In genomic region chr16:87661024-87661471, GRCm38 (mm10) we compare ENCODE assay signal across 9 mouse cellular contexts. TPM values are rescaled to one million over a fixed set of nuclear protein-coding genes. Genes with fewer than 3 reads are reported as not detected.
A peak's percentile ranks its signal among the peaks of the same experiment; 100 is the strongest.
DNase-seq lines count a peak whose midpoint lies in the region; ATAC-seq and TF ChIP-seq lines count a peak whose summit lies in the region.
"Had no signal": no experiment of that assay in that cellular context is flagged by ENCODE, and none has a peak within 500 bp of the region (broad histone marks: within the 10 kb centered on the region; RNA-seq: fewer than 3 reads in every experiment).

No protein-coding gene starts in this region.

- no peaks in the 10 kb centered on the region for H3K36me3 ChIP-seq in CH12.LX (replicated peaks in 1 of 2; ENCODE audit: control insufficient read depth in 1 of 2, insufficient read depth in 1 of 2, low read length in 1 of 2)
- no peaks in the 10 kb centered on the region for H3K36me3 ChIP-seq in heart, embryonic 14.5 days (ENCODE audit: control insufficient read depth, insufficient read depth, low read length)
- H3K36me3 ChIP-seq: embryonic facial prominence, embryonic 12.5 days had no signal

- TF ChIP-seq POLR2A in CH12.LX (IDR thresholded peaks at IDR 0.05; ENCODE audit: low read depth, low read length) = no peak

- H3K9me3 ChIP-seq in CH12.LX (replicated peaks; ENCODE audit: low read length) = no peaks in the 10 kb centered on the region
- no peaks in the 10 kb centered on the region for H3K9me3 ChIP-seq in heart, embryonic 14.5 days (ENCODE audit: control insufficient read depth, low read length)
- H3K9me3 ChIP-seq: embryonic facial prominence, embryonic 12.5 days had no signal

- in situ Hi-C loops in CH12.LX (cut with MboI; ENCODE audit: low pct_ligation_motif_present, low pct_unique_long_range_greater_than_20kb, low sequenced_read_pairs) = no loop called here

- peak; percentile 75 for ATAC-seq in heart, embryonic 14.5 days (ENCODE audit: insufficient number of reproducible peaks, insufficient read depth, low FRiP score, low read depth)
- peak; percentile 68 for ATAC-seq in megakaryocyte progenitor cell, adult 5-6 weeks (replicated peaks; ENCODE audit: poor library complexity)
- no peak for ATAC-seq in erythroid progenitor cell, adult 5-6 weeks (replicated peaks; ENCODE audit: low FRiP score, poor library complexity, severe bottlenecking)

- H3K9ac ChIP-seq in CH12.LX (ENCODE audit: insufficient read depth, low read depth) = peak overlapping the region; percentile 42
- no peak overlapping the region for H3K9ac ChIP-seq in heart, embryonic 14.5 days (ENCODE audit: low read length)
- H3K9ac ChIP-seq: embryonic facial prominence, embryonic 12.5 days had no signal

- dilution Hi-C loops in CH12.LX (cut with MboI; ENCODE audit: extremely low pct_ligation_motif_present, extremely low pct_unique_long_range_greater_than_20kb, low sequenced_read_pairs) = no loop called here

- DNase-seq in embryo, embryonic 10 days (ENCODE audit: low spot score) = peak; percentile 20
- DNase-seq in embryo, embryonic 9.5 days (ENCODE audit: extremely low spot score) = no peak
- peak; percentile 35 for DNase-seq in CH12.LX (ENCODE audit: extremely low read depth)
- DNase-seq in kidney, postnatal 4 days = peak; percentile 28 to 59
- DNase-seq in cerebellum, adult 9-11 months = no peak

- H3K27ac ChIP-seq in CH12.LX (ENCODE audit: insufficient read depth, low read depth) = peak overlapping the region; percentile 12; the same call in 1 of the 2 replicates
- H3K27ac ChIP-seq in heart, embryonic 14.5 days (replicated peaks in 1 of 2; ENCODE audit: control insufficient read depth in 1 of 2, insufficient read depth in 1 of 2, low read depth in 2 of 2, low read length in 2 of 2) = peak overlapping the region; percentile 49 to 59
- H3K27ac ChIP-seq: embryonic facial prominence, embryonic 12.5 days had no signal

- peaks cover 16 to 58% of the 10 kb centered on the region in 2 experiments for H3K4me1 ChIP-seq in CH12.LX (ENCODE audit: control insufficient read depth in 1 of 2, insufficient read depth in 2 of 2)
- H3K4me1 ChIP-seq in heart, embryonic 14.5 days (ENCODE audit: control insufficient read depth in 2 of 2, insufficient read depth in 2 of 2, low read length in 2 of 2) = peaks cover 3 to 6% of the 10 kb centered on the region in 2 experiments

- no peaks in the 10 kb centered on the region for H3K79me2 ChIP-seq in CH12.LX (replicated peaks; ENCODE audit: control insufficient read depth, extremely low read depth, insufficient read depth, poor library complexity, severe bottlenecking)

- H3K27me3 ChIP-seq in CH12.LX (replicated peaks) = no peaks in the 10 kb centered on the region
- no peaks in the 10 kb centered on the region for H3K27me3 ChIP-seq in heart, embryonic 14.5 days (ENCODE audit: control insufficient read depth, insufficient read depth, low read length)
- H3K27me3 ChIP-seq: embryonic facial prominence, embryonic 12.5 days had no signal

- TF ChIP-seq EP300 in CH12.LX (IDR thresholded peaks at IDR 0.05; ENCODE audit: low read length) = peak; percentile 91

- peak overlapping the region; percentile 85 for H3K4me2 ChIP-seq in CH12.LX (ENCODE audit: insufficient read depth, low read depth, poor library complexity, severe bottlenecking)
- H3K4me2 ChIP-seq in heart, embryonic 14.5 days (ENCODE audit: low read length) = peak overlapping the region; percentile 46
- H3K4me2 ChIP-seq: embryonic facial prominence, embryonic 12.5 days had no signal

- no peak for TF ChIP-seq CTCF in CH12.LX (conservative IDR thresholded peaks at IDR 0.05 in 1 of 2, IDR thresholded peaks at IDR 0.05 in 1 of 2; ENCODE audit: low read depth in 2 of 2, low read length in 2 of 2)

- peak overlapping the region in 2 of 3 experiments; percentile 24 to 26 for H3K4me3 ChIP-seq in CH12.LX (replicated peaks in 1 of 3; ENCODE audit: low read depth in 2 of 3, low read length in 2 of 3, poor library complexity in 1 of 3)
- H3K4me3 ChIP-seq in heart, embryonic 14.5 days (ENCODE audit: control insufficient read depth in 1 of 2, insufficient read depth in 1 of 2, low read depth in 1 of 2, low read length in 2 of 2) = no peak overlapping the region
- H3K4me3 ChIP-seq: embryonic facial prominence, embryonic 12.5 days had no signal

- TF ChIP-seq RAD21 in CH12.LX (IDR thresholded peaks at IDR 0.05; ENCODE audit: low read depth, low read length) = no peak

- 51% methylated on average over 12 of the region's 12 CpGs for WGBS in heart, embryonic 14.5 days

TF ChIP-seq in CH12.LX, 34 proteins besides CTCF, POLR2A, EP300 and RAD21:
- TF ChIP-seq PAX5 (IDR thresholded peaks at IDR 0.05; ENCODE audit: low read length) = no peak
- no peak for TF ChIP-seq ZMIZ1 (IDR thresholded peaks at IDR 0.05; ENCODE audit: low read depth, low read length)
- TF ChIP-seq SMC3 (IDR thresholded peaks at IDR 0.05; ENCODE audit: low read depth, low read length) = no peak
- no peak for TF ChIP-seq NELFE (IDR thresholded peaks at IDR 0.05; ENCODE audit: low read depth, low read length)
- TF ChIP-seq UBTF (IDR thresholded peaks at IDR 0.05; ENCODE audit: low read depth, low read length) = no peak
- peak; percentile 97 for TF ChIP-seq MXI1 (IDR thresholded peaks at IDR 0.05; ENCODE audit: low read depth, low read length)
- TF ChIP-seq IRF4 (IDR thresholded peaks at IDR 0.05; ENCODE audit: low read depth, low read length) = peak; percentile 88
- no peak for TF ChIP-seq GABPA (IDR thresholded peaks at IDR 0.05; ENCODE audit: insufficient replicate concordance, low read depth, low read length)
- no peak; the same call in 1 of the 2 replicates for TF ChIP-seq RCOR1 (conservative IDR thresholded peaks at IDR 0.05; ENCODE audit: low read depth, low read length)
- no peak for TF ChIP-seq CHD2 (IDR thresholded peaks at IDR 0.05; ENCODE audit: low read length)
- no peak for TF ChIP-seq ZKSCAN1 (IDR thresholded peaks at IDR 0.05; ENCODE audit: borderline replicate concordance, low read depth, low read length)
- TF ChIP-seq ETS1 (conservative IDR thresholded peaks at IDR 0.05; ENCODE audit: low read depth, low read length) = peak; percentile 97
- peak; percentile 59 for TF ChIP-seq NRF1 (IDR thresholded peaks at IDR 0.05; ENCODE audit: low read depth, low read length)
- no peak for TF ChIP-seq KAT2A (IDR thresholded peaks at IDR 0.05; ENCODE audit: insufficient replicate concordance, low read length)
- TF ChIP-seq ZNF384 (IDR thresholded peaks at IDR 0.05; ENCODE audit: low read depth, low read length) = no peak
- peak; percentile 76 for TF ChIP-seq TBP (conservative IDR thresholded peaks at IDR 0.05; ENCODE audit: low read depth, low read length)
- no peak for TF ChIP-seq E2F4 (IDR thresholded peaks at IDR 0.05; ENCODE audit: insufficient replicate concordance, low read depth, low read length)
- TF ChIP-seq CHD1 (IDR thresholded peaks at IDR 0.05; ENCODE audit: low read depth, low read length) = peak; percentile 29; the same call in 1 of the 2 replicates
- peak; percentile 41; the same call in 1 of the 2 replicates for TF ChIP-seq JUND (conservative IDR thresholded peaks at IDR 0.05; ENCODE audit: low read depth, low read length)
- peak; percentile 86 for TF ChIP-seq TCF12 (IDR thresholded peaks at IDR 0.05; ENCODE audit: low read depth, low read length)
- no peak for TF ChIP-seq ZC3H11A (IDR thresholded peaks at IDR 0.05; ENCODE audit: low read depth, low read length)
- TF ChIP-seq USF1 (IDR thresholded peaks at IDR 0.05; ENCODE audit: low read depth, low read length) = peak; percentile 65
- 0 out of 2 replicates have a peak, but pooled peaks have one; percentile 54 for TF ChIP-seq MAZ (IDR thresholded peaks at IDR 0.05; ENCODE audit: low read depth, low read length)
- peak; percentile 79 for TF ChIP-seq MEF2A (IDR thresholded peaks at IDR 0.05; ENCODE audit: borderline replicate concordance, low read depth, low read length)
- TF ChIP-seq ELF1 (IDR thresholded peaks at IDR 0.05; ENCODE audit: low read depth, low read length) = peak; percentile 41; the same call in 1 of the 2 replicates
- TF ChIP-seq HCFC1 (IDR thresholded peaks at IDR 0.05; ENCODE audit: low read depth, low read length) = peak; percentile 45; the same call in 1 of the 2 replicates
- TF ChIP-seq BHLHE40 (IDR thresholded peaks at IDR 0.05; ENCODE audit: low read depth, low read length) = peak; percentile 99
- peak; percentile 96 for TF ChIP-seq MYC (IDR thresholded peaks at IDR 0.05; ENCODE audit: low read depth, low read length)
- TF ChIP-seq POLR2AphosphoS2 (IDR thresholded peaks at IDR 0.05; ENCODE audit: low read depth, low read length) = no peak
- TF ChIP-seq JUN (IDR thresholded peaks at IDR 0.05; ENCODE audit: insufficient read depth, low read depth, low read length) = peak; percentile 67
- peak; percentile 84 for TF ChIP-seq SIN3A (IDR thresholded peaks at IDR 0.05; ENCODE audit: low read length)
- TF ChIP-seq MAFK (IDR thresholded peaks at IDR 0.05; ENCODE audit: insufficient replicate concordance, low read length) = peak; percentile 79
- peak; percentile 49 for TF ChIP-seq USF2 (conservative IDR thresholded peaks at IDR 0.05; ENCODE audit: low read depth, low read length)
- TF ChIP-seq MAX (IDR thresholded peaks at IDR 0.05; ENCODE audit: low read length) = peak; percentile 98

RNA-seq across cellular contexts. Expression of gene Bach1, which starts 37.7 kb away (rescaled TPM):
- 11.2 and 13.4 TPM in 2 replicates for total RNA-seq in CH12.LX (2012; rRNA removed)
- total RNA-seq in CH12.LX (2014; rRNA removed) = 10.4 and 11.4 TPM in 2 replicates
- 19.9 and 20.9 TPM in 2 replicates for polyA plus RNA-seq in CH12.LX (2012; ENCODE audit: insufficient read length, low read depth)
- polyA plus RNA-seq in heart, embryonic 14.5 days (2014; fragmentation: Nextera tagmentation; extraction: Ambion mirVana) = 7.8 and 11.8 TPM in 2 replicates
- 15.9 and 16.7 TPM in 2 replicates for total RNA-seq in megakaryocyte progenitor cell, adult 5-6 weeks (2015)
- 27.2 and 32.9 TPM in 2 replicates for total RNA-seq in megakaryocyte progenitor cell, adult 5-6 weeks (2017)
- 19.5 and 22.6 TPM in 2 replicates for total RNA-seq in erythroid progenitor cell, adult 5-6 weeks (2015; ENCODE audit: low replicate concordance)
- total RNA-seq in erythroid progenitor cell, adult 5-6 weeks (2017; ENCODE audit: low replicate concordance) = 28.5 and 37.6 TPM in 2 replicates

Comparison
In these comparisons a context has a peak if more than half of its experiments do, and no peak if none do; other contexts are left out.
1. DNase-seq: peak in embryo, embryonic 10 days (single experiment), CH12.LX (single experiment) and kidney, postnatal 4 days (2 of 2); none in embryo, embryonic 9.5 days (single experiment) and cerebellum, adult 9-11 months (single experiment).
2. H3K4me3 ChIP-seq: peak in CH12.LX (2 of 3); none in heart, embryonic 14.5 days (0 of 2).